Mouse (Mus musculus): ENCODE data around the gene Gsn.

GRCm38 (mm10) chr2:35299437-35299836 is 43.3 kb downstream of the Gsn start:
- TF ChIP-seq CTCF (IDR thresholded peaks at IDR 0.05; ENCODE audit: extremely low read depth, insufficient read depth, low read length) (no peak), POLR2A (IDR thresholded peaks at IDR 0.05; ENCODE audit: extremely low read depth, insufficient read depth, low read length) (no peak)

Data from cortical plate, adult 2 months (tissue).